Mouse (Mus musculus) spleen, adult 12 weeks (tissue): Measurements from ENCODE around the gene Gm20388.

ENCODE experiments used
- DNase-seq: peaks from one replicate; pipeline ENCODE4 v3.0.0; 2022; ENCODE audit warnings: low spot score

Gm20388 gene

DNA sequence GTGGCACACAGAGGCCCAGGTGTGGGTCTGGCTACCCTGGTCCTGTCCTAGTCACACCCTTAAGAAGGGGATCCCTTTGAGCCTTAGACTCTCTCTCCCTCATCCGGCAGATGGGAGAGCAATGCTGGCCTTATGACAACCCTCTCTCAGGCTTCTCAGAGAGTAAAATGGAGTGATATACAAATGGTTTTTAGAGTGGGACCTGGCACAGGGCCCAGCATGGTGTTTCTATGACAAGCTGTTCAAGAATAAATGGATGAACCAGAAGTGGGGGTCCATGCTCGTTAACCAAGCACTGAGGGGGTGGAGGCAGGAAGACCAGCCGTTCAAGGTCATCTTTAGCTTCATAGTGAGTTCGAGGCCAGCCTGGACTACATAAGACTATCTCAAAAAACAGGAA lies 4281.6 kb downstream of the Gm20388 start:
- no peak for DNase-seq

DNA sequence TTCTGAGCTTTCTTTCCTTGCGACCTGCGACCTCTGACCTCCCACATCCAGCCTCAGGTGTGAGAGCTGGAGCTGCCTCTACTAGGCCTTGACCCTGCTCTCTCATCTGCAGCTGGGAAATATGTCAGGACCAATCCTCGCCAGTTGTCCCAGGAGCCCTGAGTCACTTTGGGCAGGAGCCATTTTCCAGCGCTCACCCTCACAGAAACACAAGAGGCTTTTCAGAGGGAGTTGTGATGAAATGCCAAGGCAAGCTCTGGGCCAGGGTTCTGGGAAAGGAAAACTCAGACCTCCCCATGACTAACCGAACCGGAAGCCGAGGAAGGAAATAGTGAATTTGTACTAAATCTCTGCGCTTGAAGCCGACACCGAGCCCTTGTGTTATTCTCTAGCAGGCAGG lies 4282.3 kb downstream of the Gm20388 start:
- no peak for DNase-seq

DNA sequence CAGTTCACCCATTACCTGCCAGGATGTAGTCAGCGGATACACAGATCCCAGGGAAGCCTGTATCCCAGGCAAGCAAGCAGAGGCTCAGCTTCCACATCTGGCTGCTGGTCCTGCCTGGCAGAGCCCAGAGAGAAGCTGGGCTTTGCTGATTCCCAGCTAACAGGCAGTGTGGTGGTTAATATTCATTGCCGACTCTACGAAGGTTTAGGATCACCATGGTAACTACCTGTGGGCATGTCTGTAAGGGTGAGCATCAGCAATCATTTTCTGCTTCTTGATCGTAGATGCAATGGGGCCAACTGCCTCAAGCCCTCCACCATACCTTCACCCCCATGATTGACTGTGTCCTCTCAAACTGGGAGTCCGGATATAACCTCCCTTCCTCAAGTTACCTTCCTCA lies 4283.4 kb downstream of the Gm20388 start:
- no peak for DNase-seq

DNA sequence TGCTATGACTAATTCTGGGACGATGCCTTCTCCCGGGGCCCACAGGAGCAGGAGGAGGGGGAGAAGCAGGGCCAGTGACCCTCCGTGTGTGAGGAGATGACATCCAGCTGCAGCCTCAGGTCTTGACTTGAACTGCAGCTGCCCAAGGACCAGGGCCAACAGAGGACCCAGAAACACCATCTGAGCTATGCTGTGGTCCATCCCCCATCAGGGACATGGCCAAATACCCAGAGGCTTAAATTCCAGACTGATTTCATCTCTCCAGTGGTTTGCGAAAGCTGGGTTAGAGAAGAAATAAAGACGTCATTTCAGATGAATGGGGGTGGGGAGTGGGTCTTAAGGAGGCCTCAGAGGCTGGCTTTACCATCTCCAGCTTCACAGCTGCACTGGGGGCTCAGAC lies 4285.6 kb downstream of the Gm20388 start:
- DNase-seq, result no peak

DNA sequence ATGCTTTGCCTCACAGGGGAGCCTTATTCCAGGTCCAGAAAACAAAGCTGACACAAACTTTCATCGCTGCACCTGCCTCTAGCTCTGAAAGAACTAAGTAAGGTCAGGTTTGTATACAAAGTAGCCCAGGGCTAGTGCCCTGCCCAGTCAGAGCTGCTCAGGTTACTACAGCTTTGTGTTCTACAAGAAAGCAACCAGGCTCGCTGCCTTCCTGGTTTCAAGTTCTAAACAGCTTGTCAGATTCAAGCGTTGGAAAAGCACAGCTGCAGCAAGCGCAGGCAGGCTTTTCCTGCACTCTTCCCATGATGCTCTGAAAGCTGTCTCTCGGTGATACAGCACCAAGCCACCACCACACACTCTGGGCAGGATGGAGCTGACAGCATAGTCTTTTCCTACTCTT lies 4286.2 kb downstream of the Gm20388 start:
- no peak for DNase-seq

DNA sequence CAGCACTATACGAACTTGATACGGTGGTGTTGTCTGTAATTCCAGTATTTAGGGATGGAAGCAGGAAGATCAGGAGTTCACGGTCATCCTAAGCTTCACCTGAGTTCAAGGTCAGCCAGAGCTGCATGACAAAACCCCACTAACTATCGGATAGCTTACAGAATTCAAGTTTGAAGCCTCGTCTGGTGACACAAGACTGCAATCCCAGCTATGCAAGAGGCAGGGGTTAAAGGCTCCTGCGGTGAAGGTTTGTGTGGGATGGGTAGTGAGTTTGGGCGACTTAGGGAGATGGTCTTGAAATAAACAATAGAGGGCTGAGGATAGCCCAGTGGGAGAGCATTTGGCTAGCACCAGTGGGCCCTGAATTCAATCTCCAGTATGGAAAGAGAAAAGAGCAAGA lies 4287.6 kb downstream of the Gm20388 start:
- no peak for DNase-seq

DNA sequence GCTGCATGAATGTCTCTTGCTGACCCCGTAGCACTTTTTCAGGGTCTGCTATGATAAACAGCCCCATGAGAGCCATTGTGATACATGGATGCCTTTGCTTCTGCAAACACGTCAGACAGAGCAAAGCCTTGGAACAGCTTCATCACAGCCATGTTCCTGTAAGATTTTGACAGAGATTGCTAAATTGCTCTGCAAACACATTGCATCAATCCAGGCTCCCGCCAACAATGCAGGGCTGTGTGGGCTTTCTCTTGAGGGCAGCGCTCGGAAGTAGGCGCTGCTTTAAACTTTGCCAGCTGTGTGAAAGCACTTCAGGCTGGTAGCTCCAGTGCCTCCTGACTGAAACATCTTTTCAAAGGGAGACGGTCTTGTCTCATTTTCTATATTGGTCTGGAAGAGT lies 4289.8 kb downstream of the Gm20388 start:
- DNase-seq, result no peak

DNA sequence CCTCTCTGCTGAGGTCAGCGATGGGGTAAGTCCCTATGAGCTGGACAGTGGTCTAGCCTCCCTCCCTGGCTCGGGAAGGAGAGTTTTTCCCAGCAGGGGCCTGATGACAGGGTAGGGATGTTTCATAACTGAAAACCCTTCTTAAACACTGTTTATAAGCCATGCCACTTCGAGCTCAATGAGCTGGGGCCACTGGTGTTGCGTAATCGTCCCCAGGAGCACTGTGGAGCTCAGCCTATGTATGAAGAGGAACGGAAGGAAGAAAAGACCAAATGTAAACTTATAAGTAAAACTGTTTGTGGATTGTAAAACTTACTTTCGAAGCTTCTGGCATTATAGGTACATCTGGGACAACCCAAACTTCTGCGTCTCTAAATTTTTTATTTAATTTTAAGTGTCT lies 4291.1 kb downstream of the Gm20388 start:
- no peak for DNase-seq

DNA sequence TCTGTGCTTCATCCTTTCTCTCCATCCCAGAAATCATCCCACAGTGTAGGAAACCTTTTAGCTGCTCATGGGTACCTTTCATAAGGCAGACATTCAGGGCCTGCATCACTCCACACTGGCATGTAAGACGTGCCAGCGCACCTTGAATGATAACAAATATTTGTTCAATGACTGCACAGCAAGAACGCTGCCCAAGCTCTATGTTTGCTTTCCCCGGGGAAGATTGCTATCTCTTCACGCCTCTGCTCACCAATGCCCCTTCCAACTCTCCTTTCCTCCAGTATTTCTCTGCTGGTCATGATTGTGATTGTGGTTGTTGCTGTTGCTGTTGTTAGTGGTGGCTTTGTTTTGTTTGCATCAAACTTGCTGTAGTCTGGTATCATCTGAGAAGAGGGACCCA lies 4292.3 kb downstream of the Gm20388 start:
- DNase-seq, result no peak

DNA sequence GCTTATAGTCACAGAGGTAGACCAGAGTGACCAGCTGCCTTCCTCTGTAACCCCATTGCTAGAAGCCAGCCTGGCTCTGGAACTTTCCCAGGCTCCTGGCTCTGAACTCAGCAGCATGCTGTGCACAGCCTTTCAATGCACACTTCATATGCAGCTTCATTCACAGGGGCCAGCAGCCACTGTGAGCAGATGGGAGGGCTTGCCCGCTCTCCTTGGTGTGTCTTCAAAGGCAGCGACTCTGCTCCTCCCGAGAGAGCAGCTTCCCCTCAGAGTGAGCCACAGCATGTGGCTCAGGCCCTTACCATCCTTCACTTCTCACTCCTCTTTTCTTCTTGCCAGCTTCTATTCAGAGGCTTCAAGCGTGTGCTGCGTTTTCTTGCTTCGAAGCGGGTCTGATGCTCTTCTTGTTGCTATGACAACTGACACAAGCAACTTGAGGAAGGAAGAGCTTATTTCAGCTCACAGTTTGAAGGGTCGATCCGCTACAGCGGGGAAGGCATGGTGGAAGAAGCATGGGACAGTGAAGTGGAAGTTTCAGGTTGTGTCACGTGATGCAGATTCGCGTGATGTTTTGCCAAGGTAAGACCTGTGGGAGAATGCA lies 4293.5 kb downstream of the Gm20388 start:
- DNase-seq, result no peak

DNA sequence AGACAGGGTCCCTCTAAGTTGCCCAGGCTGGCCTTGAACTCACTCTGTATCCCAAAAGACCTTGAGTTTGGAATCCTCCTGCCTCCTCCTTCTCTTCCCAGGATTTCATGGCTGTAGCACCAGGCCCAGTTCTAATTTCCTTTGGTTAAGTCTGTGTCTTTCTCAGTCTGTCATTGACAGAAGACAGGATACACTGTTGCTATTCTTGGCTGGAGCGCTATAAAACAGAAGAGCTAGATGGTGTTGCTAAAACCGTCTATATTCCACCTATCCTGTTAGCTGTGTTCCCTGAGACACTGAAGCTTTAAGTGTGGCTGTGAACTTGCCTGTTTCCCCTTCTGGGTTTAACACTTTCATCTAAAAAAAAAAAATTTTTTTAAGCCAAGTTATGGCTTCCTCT lies 4301.5 kb downstream of the Gm20388 start:
- DNase-seq, result no peak

DNA sequence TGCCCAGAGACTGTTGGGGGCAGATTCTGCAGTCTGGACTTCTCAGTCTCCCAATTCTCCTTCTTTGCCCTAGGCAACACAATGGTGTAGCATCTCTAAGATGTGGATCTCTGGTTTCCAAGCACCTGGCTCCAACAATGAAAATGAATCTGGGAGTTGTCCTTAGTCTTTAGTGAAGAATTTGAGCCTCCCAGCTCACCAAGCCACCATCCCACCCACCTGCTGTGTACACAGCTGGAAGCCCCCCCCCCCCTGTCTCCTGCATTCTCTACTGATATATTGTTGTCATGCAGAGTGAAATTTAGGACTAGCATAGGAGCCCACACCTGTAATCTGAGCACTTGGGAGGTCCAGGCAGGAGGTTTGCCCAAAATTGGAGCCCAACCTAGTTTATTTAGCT lies 4306.3 kb downstream of the Gm20388 start:
- DNase-seq, result no peak

DNA sequence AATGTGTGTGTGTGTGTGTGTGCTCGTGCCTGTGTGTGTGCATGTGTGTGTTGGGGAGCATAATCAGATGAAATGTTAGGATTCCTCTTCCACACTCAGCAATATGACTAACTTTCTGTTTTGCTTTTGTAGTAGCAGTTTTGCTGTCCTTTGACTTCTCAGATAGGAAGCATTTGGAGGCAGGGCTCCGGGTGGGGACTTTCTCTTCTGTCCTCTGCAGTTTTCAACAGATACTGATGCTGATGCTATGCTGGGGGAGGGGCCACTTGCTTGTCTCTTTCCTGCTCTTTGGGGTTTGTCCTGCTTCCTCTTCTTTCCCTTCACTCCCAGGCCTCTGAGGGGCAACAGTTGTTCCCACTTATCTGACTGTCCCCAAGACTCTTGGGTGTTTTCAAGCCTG lies 4319.2 kb downstream of the Gm20388 start:
- DNase-seq, result no peak

DNA sequence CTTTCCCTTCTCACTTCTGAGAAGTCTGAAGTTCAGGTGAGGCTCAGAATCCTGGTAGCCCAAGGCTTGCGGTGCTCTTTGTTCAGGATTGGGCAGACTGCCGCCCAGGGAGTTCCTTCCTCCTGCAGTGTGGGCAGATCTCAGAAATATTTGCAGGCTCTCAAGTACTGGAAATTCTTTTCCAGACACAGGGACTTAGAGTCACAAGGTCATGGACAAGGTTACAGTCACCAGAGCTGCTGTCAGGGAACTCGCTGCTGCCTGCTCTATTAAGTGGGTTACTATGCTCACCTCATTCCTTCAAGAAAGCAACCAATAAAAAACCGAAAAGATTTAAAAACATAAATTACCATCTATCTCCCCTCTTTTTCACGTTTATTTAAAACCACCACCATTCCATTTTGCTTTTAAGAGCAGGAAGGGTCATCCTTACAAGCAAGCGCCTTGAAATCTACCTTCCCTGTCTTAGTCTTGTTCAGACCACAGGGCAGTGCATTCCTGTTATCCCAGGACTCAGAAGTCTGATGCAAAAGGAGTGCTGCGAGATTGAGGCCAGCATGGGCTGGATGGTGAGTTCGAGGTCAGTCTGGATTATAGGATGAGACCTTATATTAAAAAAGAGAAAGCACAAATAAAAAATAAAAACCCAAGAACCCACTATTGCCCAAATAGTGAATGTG lies 4320.0 kb downstream of the Gm20388 start:
- no peak for DNase-seq

DNA sequence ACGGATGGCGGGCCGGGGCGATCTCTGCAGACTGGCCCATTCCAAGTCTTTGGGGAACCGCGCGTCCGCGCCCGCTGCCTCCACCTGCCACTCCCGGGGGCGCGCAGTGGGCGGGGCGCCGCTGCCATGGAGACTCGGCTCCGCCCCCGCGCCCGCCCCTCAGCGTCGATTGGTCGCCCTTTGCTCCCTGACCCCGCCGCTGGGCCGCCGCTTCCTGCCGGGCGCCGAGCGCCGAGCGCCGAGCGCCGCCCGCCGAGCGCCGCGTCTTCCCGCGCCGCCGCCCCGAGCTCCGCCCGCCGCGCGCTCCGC lies 4320.5 kb downstream of the Gm20388 start, which contains the start of gene Galnt2:
Galnt2 (plus strand) TSS at position 216 of the 309 bp plus-strand sequence.
- DNase-seq, result peak; percentile 70

DNA sequence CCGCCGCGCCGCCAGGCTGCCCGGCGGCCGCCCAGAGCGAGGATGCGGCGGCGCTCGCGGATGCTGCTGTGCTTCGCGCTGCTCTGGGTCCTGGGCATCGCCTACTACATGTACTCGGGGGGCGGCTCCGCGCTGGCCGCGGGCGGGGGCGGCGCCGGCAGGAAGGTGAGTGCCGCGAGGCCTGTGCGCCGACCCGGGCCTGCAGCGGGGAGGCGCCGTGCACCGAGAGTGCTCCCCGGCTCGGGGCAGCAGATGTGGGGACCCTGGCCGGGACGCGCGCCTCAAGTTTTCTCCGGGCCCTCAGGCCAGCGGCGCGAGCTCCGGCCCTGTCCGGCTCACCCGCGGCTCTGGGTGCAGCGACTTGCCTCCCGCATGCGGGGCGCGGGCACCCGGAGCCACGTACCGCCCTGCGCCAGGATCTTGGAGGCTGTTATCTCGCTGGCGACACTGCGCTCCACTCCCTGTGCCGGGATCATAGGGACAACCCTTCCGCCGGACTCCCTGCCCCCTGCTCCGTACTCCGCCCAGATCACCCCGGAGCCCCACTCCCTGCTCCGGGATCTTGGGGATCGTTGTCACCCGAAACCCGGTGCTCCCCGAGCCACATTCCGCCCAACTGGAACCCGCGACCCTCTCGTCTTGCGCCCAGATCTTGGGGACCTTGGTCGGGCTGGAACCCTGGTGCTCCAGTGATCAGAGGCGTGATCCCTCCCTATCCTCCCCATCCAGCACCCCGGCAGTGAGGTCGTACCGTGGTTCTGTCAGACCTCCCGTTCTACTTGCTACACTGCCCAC lies 4321.0 kb downstream of the Gm20388 start:
- DNase-seq, result peak; percentile 42

DNA sequence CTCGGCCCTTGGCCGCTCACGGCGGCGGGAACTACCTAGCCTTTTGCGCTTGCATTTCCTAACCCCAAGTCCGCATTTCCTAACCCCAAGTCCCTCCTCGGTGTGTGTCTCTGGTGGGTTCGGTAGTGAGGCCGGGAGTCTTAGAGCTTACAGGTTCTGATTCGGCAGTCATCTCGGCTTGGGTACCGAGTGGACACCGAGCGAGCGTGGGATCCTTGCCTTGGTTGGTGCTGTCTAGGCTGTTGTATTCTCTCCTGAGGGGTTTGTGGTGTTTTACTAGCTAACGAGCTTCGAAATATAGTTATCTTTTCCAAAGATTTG lies 4321.6 kb downstream of the Gm20388 start:
- no peak for DNase-seq

DNA sequence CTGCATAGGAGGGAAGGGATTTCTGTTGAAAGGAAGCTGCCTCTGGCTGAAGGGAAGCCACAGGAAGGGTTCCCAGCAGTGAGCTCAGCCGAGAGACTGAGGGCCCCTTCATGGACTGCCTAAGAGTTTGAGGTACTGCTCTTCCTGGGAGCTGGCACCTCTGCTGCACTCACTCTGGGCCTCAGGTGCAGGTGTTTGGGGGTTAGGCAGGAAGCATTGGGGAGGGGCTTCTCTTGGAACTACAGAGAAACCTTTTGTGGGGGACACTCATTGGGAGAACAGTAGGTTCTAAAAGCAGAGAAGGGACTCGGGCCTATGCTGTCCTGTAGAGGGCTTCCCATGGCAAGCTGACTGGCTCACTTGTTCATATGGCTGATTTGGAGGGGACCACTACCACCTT lies 4323.9 kb downstream of the Gm20388 start:
- DNase-seq, result no peak

DNA sequence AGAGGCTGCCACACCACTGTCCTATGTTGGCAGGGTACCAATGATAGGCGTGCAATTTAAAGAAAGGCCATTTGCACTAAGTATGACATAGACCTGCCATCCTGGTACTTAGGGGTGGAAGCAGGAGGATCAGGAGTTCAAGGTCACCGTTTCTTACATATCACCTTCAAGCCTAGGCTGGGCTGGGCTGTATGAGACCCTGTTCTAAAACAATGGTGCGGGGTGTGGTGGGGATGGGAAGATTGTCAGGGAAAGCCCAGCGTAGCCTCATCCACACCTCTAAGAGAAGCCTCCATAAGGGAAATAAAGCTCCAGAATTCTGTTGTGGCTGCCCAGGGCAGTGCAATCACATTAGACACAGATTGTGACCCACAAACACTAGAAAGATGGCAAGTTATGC lies 4324.9 kb downstream of the Gm20388 start:
- DNase-seq, result no peak

DNA sequence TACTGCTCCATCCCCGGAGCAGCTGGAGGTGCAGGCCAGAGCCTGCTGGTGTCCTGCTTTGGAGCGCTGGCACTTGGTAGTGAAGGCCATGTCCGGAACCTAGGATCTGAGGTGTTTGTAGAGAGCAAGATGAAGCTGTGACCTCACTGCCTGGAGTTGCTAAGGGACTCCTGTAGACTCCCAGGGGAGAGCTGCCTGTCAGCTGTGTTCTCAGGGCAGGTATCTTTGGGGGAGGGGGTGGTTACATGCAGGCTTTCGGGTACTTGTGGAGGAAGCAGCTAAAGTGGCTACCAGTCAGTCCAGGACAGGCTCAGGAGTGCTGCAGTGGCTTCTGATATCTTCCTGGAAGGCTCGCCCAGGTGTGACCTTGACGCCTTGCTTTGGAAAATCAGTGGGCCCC lies 4328.7 kb downstream of the Gm20388 start:
- DNase-seq, result no peak

DNA sequence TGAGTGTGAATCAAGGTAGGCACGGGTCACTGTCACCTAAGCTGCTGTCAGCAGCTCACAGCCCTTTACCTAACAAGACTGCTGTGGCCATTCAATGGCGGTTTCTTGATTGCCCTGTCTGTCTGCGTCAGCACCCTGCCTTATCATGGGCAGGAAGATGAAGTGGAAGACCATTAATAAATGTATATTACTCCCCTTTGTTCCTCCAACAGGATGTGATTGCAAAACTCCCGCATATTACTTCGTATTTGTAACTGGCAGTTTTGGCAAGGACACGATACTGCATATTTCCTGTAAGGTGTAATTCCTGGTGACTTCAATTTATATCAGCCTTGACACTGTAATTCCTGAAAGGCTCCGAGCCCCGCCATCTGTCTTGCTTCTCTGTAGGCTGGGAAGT lies 4330.3 kb downstream of the Gm20388 start:
- DNase-seq, result no peak

DNA sequence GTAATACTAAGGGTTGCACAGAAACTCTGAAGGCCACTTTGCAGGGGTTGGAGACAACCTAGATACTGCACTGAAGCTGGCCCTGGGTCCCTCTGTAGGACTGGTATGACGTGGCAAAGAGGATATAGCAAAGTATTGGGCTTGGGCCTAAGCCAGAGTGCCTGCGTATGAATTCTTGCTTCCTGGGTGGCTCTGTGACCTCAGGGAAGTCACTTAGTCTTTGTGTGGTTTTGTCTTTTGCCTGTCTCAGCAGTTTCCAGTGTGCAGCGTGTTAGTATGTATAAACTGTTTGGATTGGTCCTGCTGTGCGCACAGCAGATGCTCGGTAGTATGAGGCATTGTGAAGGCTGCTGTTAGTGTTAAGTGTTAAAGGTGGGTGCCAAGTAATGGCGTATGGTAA lies 4331.6 kb downstream of the Gm20388 start:
- no peak for DNase-seq

DNA sequence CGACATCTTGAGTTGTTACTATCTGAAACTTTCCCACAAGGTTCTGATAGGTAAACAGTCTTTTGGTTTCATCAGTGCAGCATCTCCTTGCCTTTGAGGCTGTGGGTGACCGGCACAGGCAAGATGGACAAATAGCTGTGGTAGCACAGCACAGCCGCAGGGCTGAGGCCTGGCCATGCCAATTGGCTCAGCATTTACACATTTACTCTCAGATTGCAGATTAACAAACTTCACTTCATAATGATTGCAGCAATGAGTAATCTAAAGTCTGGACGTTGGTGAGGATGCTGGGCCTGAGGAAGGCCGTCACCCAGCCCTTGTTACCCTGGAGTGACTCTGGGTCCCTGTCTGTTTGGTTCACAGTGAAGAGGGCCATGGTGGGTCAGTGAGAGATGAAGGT lies 4332.3 kb downstream of the Gm20388 start:
- no peak for DNase-seq

DNA sequence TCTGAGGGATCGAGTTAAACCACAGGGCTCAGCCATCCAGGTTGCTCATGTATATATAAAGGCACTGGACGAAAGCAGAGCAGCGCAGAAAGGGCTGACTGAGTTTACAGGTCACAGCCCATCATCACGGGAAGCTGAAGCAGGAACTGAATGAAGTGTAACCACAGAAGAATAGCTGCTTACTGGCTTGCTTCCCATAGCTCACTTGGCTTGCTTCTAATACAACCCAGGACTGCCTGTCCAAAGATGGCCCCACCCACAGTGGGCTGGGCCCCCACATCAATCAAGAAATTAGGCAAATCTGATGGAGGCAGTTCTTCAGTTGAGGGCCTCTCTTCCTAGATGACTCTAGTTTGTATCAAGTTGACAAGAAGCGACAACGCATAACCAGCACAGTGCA lies 4336.9 kb downstream of the Gm20388 start:
- no peak for DNase-seq
